ENCODE assay signal across 23 mouse cellular contexts in the genomic region with DNA sequence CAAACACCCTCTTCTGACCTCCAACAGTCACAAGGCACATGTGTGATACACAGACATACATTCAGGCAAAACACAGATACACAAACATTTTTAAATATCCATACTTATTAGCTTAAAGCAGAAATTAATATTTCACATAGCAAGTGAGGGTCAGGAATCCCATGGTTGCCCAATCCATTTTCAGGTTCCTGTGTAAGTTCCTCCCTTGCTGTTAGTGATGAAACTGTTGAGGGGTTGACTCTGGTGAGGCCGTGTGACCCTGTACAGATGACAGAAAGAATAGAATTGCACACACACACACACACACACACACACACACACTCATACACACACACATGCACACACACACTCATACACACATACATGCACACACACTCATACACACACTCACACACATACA.
DNase-seq lines count a peak whose midpoint lies in the region; ATAC-seq and TF ChIP-seq lines count a peak whose summit lies in the region.
"Had no signal": no experiment of that assay in that cellular context is flagged by ENCODE, and none has a peak within 500 bp of the region (broad histone marks: within the 10 kb centered on the region; RNA-seq: fewer than 3 reads in every experiment).

No protein-coding gene starts in this region.

- 0 out of 2 replicates have a peak, but pooled peaks have one; percentile 16 for TF ChIP-seq EP300 in liver, postnatal 0 days (IDR thresholded peaks at IDR 0.05; ENCODE audit: low read depth)

- ATAC-seq in liver, postnatal 0 days, result peak; percentile 38; the same call in 1 of the 2 replicates
- no peak for ATAC-seq in liver, embryonic 12.5 days
- ATAC-seq in megakaryocyte progenitor cell, adult 5-6 weeks (replicated peaks; ENCODE audit: poor library complexity), result peak; percentile 90
- ATAC-seq in forebrain, embryonic 11.5 days (replicated peaks; ENCODE audit: low FRiP score), result no peak
- ATAC-seq: CD4-positive, CD25-positive, alpha-beta regulatory T cell, adult 4 months; hindbrain, embryonic 16.5 days; intestine, embryonic 15.5 days had no signal

- no peak overlapping the region for H3K4me2 ChIP-seq in liver, postnatal 0 days (ENCODE audit: low read depth, low read length)
- no peak overlapping the region for H3K4me2 ChIP-seq in liver, embryonic 12.5 days
- H3K4me2 ChIP-seq in forebrain, embryonic 11.5 days (ENCODE audit: low read depth, low read length, severe bottlenecking), result no peak overlapping the region
- H3K4me2 ChIP-seq: heart, embryonic 12.5 days; heart, embryonic 15.5 days; hindbrain, embryonic 13.5 days; intestine, embryonic 15.5 days had no signal

- H3K27ac ChIP-seq in liver, postnatal 0 days (ENCODE audit: low read depth), result 0 out of 2 replicates have a peak overlapping the region, but pooled peaks have one; percentile 11
- no peak overlapping the region for H3K27ac ChIP-seq in liver, embryonic 12.5 days
- H3K27ac ChIP-seq in bone marrow, adult 2 months (ENCODE audit: control insufficient read depth, insufficient read depth, low read depth, low read length, poor library complexity), result peak overlapping the region; percentile 78; the same call in 1 of the 2 replicates
- no peak overlapping the region for H3K27ac ChIP-seq in forebrain, embryonic 11.5 days (ENCODE audit: low read depth, low read length)
- H3K27ac ChIP-seq: forebrain, embryonic 10.5 days; heart, embryonic 15.5 days; hindbrain, embryonic 10.5 days; hindbrain, embryonic 13.5 days; intestine, embryonic 15.5 days had no signal

- no peaks in the 10 kb centered on the region for H3K36me3 ChIP-seq in liver, postnatal 0 days (replicated peaks; ENCODE audit: insufficient read depth, low read length)
- H3K36me3 ChIP-seq in liver, embryonic 12.5 days, result no peaks in the 10 kb centered on the region
- H3K36me3 ChIP-seq in forebrain, embryonic 11.5 days (ENCODE audit: control insufficient read depth, insufficient read depth, low read length), result no peaks in the 10 kb centered on the region
- H3K36me3 ChIP-seq: forebrain, embryonic 10.5 days; heart, embryonic 12.5 days; heart, embryonic 15.5 days; hindbrain, embryonic 10.5 days; hindbrain, embryonic 13.5 days; intestine, embryonic 15.5 days had no signal

- TF ChIP-seq POLR2A in bone marrow, adult 2 months (IDR thresholded peaks at IDR 0.05; ENCODE audit: borderline replicate concordance, control insufficient read depth, low read depth, low read length), result no peak

- WGBS in liver, postnatal 0 days (ENCODE audit: insufficient replicate concordance), result 41% methylated on average over 1 of the region's 1 CpGs
- WGBS in liver, embryonic 12.5 days (ENCODE audit: insufficient replicate concordance), result 50% methylated on average over 1 of the region's 1 CpGs
- 12% methylated on average over 1 of the region's 1 CpGs for WGBS in bone marrow, adult 2 months
- WGBS in forebrain, embryonic 11.5 days, result 96% methylated on average over 1 of the region's 1 CpGs

- no peaks in the 10 kb centered on the region for H3K4me1 ChIP-seq in liver, postnatal 0 days (ENCODE audit: insufficient read depth)
- no peaks in the 10 kb centered on the region for H3K4me1 ChIP-seq in liver, embryonic 12.5 days
- H3K4me1 ChIP-seq in bone marrow, adult 2 months (ENCODE audit: control insufficient read depth, insufficient read depth, low read length), result no peaks in the 10 kb centered on the region; the same call in 1 of the 2 replicates
- H3K4me1 ChIP-seq in forebrain, embryonic 11.5 days (replicated peaks; ENCODE audit: control insufficient read depth, insufficient read depth, low read length), result 0 out of 2 replicates have a peak, but pooled peaks cover 3% of the 10 kb centered on the region
- H3K4me1 ChIP-seq: heart, embryonic 12.5 days; heart, embryonic 15.5 days; intestine, embryonic 15.5 days had no signal

- no peaks in the 10 kb centered on the region for H3K9me3 ChIP-seq in liver, postnatal 0 days (ENCODE audit: low read length)
- no peaks in the 10 kb centered on the region for H3K9me3 ChIP-seq in liver, embryonic 12.5 days (replicated peaks)
- no peaks in the 10 kb centered on the region for H3K9me3 ChIP-seq in forebrain, embryonic 11.5 days (ENCODE audit: control insufficient read depth, low read length)
- H3K9me3 ChIP-seq: heart, embryonic 12.5 days; heart, embryonic 15.5 days; hindbrain, embryonic 10.5 days; hindbrain, embryonic 13.5 days; intestine, embryonic 15.5 days had no signal

- H3K9ac ChIP-seq in liver, postnatal 0 days (replicated peaks), result no peak overlapping the region
- no peak overlapping the region for H3K9ac ChIP-seq in liver, embryonic 12.5 days
- H3K9ac ChIP-seq in forebrain, embryonic 11.5 days (ENCODE audit: low read length), result no peak overlapping the region
- H3K9ac ChIP-seq: heart, embryonic 12.5 days; heart, embryonic 15.5 days; hindbrain, embryonic 13.5 days; intestine, embryonic 15.5 days had no signal

- H3K27me3 ChIP-seq in liver, postnatal 0 days (ENCODE audit: insufficient read depth, low read length), result no peaks in the 10 kb centered on the region
- no peaks in the 10 kb centered on the region for H3K27me3 ChIP-seq in liver, embryonic 12.5 days (replicated peaks)
- H3K27me3 ChIP-seq in forebrain, embryonic 11.5 days (ENCODE audit: control insufficient read depth, insufficient read depth, low read length), result no peaks in the 10 kb centered on the region
- H3K27me3 ChIP-seq: heart, embryonic 15.5 days; hindbrain, embryonic 13.5 days; intestine, embryonic 15.5 days had no signal

- no peak for DNase-seq in liver, postnatal 0 days
- no peak for DNase-seq in forebrain, embryonic 11.5 days (ENCODE audit: low spot score)
- DNase-seq in gastrocnemius, postnatal 14 days, result no peak
- DNase-seq: adrenal gland, adult 8-10 months; adrenal gland, postnatal 25 days; cerebellum, adult 18-20 months; cerebellum, adult 9-10 months; cerebellum, postnatal 14 days; gastrocnemius, postnatal 36 days; heart, adult 18-20 months; heart, postnatal 10 days; heart, postnatal 36 days had no signal

- no peak for TF ChIP-seq CTCF in liver, postnatal 0 days (IDR thresholded peaks at IDR 0.05; ENCODE audit: low read depth)
- no peak for TF ChIP-seq CTCF in bone marrow, adult 2 months (IDR thresholded peaks at IDR 0.05; ENCODE audit: control insufficient read depth, insufficient read depth, low read length)

- no peak overlapping the region for H3K4me3 ChIP-seq in liver, postnatal 0 days (ENCODE audit: low read depth, low read length)
- no peak overlapping the region for H3K4me3 ChIP-seq in liver, embryonic 12.5 days
- H3K4me3 ChIP-seq in bone marrow, adult 2 months (replicated peaks; ENCODE audit: control insufficient read depth, low read depth, low read length), result no peak overlapping the region
- H3K4me3 ChIP-seq in forebrain, embryonic 11.5 days (ENCODE audit: low read depth, low read length), result no peak overlapping the region
- H3K4me3 ChIP-seq: forebrain, embryonic 10.5 days; heart, embryonic 12.5 days; heart, embryonic 15.5 days; hindbrain, embryonic 10.5 days; hindbrain, embryonic 13.5 days; intestine, embryonic 15.5 days had no signal

- intact Hi-C loops in gastrocnemius, postnatal 14 days (cut with DNase I; ENCODE audit: low total_unique reads), result no loop called here

Comparison
In these comparisons a context has a peak if more than half of its experiments do, and no peak if none do; other contexts are left out.
1. ATAC-seq: peak in liver, postnatal 0 days (single experiment) and megakaryocyte progenitor cell, adult 5-6 weeks (single experiment); none in liver, embryonic 12.5 days (single experiment) and forebrain, embryonic 11.5 days (single experiment).
2. H3K27ac ChIP-seq: peak in liver, postnatal 0 days (single experiment) and bone marrow, adult 2 months (single experiment); none in liver, embryonic 12.5 days (single experiment) and forebrain, embryonic 11.5 days (single experiment).